Mouse (Mus musculus) neural tube, embryonic 13.5 days (tissue): ENCODE data around the gene Actn4. TPM values are rescaled to one million over a fixed set of nuclear protein-coding genes. Genes with fewer than 3 reads are reported as not detected.

Experiments
- polyA plus RNA-seq: library from polyadenylated mRNA; unstranded; fragments of >200 nt; fragmentation: Nextera tagmentation; extraction: Ambion mirVana; gene quantifications from 2 replicates; pipeline ENCODE4 v1.2.1, GENCODE M21; 2015

Actn4 gene
- polyA plus RNA-seq, 1 experiment from 2014 or later = 142 TPM

Other genes starting within 250 kb of the Actn4 start
- gene Fbxo17, start 245.5 kb downstream of the Actn4 start, polyA plus RNA-seq = 6.3 and 7.1 TPM in 2 replicates
- 115 and 122 TPM in 2 replicates for gene Mrps12, start 220.5 kb downstream of the Actn4 start, polyA plus RNA-seq
- 23.0 and 24.6 TPM in 2 replicates for gene Sars2, start 220.3 kb downstream of the Actn4 start, polyA plus RNA-seq
- gene Ccer2, start 206.2 kb downstream of the Actn4 start, polyA plus RNA-seq = 7.3 and 8.7 TPM in 2 replicates
- 101 and 104 TPM in 2 replicates for gene Sirt2, start 195.6 kb downstream of the Actn4 start, polyA plus RNA-seq
- 63.4 and 67.7 TPM in 2 replicates for gene Nfkbib, start 194.8 kb downstream of the Actn4 start, polyA plus RNA-seq
- gene Rinl, start 173.4 kb downstream of the Actn4 start, polyA plus RNA-seq = 1.7 and 2.6 TPM in 2 replicates
- 214 and 237 TPM in 2 replicates for gene Hnrnpl, start 153.8 kb downstream of the Actn4 start, polyA plus RNA-seq
- 88.7 and 98.1 TPM in 2 replicates for gene Ech1, start 137.1 kb downstream of the Actn4 start, polyA plus RNA-seq
- 5.0 and 6.2 TPM in 2 replicates for gene Lgals4, start 128.5 kb downstream of the Actn4 start, polyA plus RNA-seq
- gene Lgals7, start 98.5 kb downstream of the Actn4 start, polyA plus RNA-seq = 4.5 and 6.1 TPM in 2 replicates
- 0.29 and 0.55 TPM in 2 replicates for gene Capn12, start 80.9 kb downstream of the Actn4 start, polyA plus RNA-seq
- 352 and 359 TPM in 2 replicates for gene Eif3k, start 19.5 kb upstream of the Actn4 start, polyA plus RNA-seq
- gene Map4k1, start 19.7 kb upstream of the Actn4 start, polyA plus RNA-seq = 4.1 and 5.3 TPM in 2 replicates
- gene Ryr1, start 162.8 kb upstream of the Actn4 start, polyA plus RNA-seq = 5.4 and 6.3 TPM in 2 replicates
- gene Rasgrp4, start 172.5 kb upstream of the Actn4 start, polyA plus RNA-seq = 0.52 and 0.68 TPM in 2 replicates
- 29.4 and 39.3 TPM in 2 replicates for gene Fam98c, start 193.9 kb upstream of the Actn4 start, polyA plus RNA-seq
- gene Ggn, start 207.9 kb upstream of the Actn4 start, polyA plus RNA-seq = 0.67 and 0.73 TPM in 2 replicates
- 9.4 and 9.7 TPM in 2 replicates for gene Spred3, start 208.1 kb upstream of the Actn4 start, polyA plus RNA-seq
- 310 and 326 TPM in 2 replicates for gene Psmd8, start 218.4 kb upstream of the Actn4 start, polyA plus RNA-seq